8 mouse cellular contexts compared by ENCODE assay signal in genomic region chr2:151037876-151038552, GRCm38 (mm10). TPM values are rescaled to one million over a fixed set of nuclear protein-coding genes. Genes with fewer than 3 reads are reported as not detected.
DNase-seq lines count a peak whose midpoint lies in the region; TF ChIP-seq lines count a peak whose summit lies in the region.

No protein-coding gene starts in this region.

- intact Hi-C loops in gastrocnemius, adult 2 months (cut with DNase I), result loop anchor here (2.0 kb wide), 1 partner anchor 127 kb away; no protein-coding TSS in a partner anchor

- peaks cover 5% of the 10 kb centered on the region; the same call in 1 of the 2 replicates for H3K4me1 ChIP-seq in cerebellum, adult 2 months (ENCODE audit: control insufficient read depth, insufficient read depth, low read length)
- H3K4me1 ChIP-seq in hindbrain, embryonic 10.5 days (replicated peaks), result peaks cover 21% of the 10 kb centered on the region

- peak overlapping the region; percentile 91 for H3K4me3 ChIP-seq in gastrocnemius, adult 2 months
- H3K4me3 ChIP-seq in C2C12 (ENCODE audit: insufficient read depth, poor library complexity, severe bottlenecking), result peak overlapping the region; percentile 77
- peak overlapping the region; percentile 81 for H3K4me3 ChIP-seq in cerebellum, adult 2 months (replicated peaks; ENCODE audit: insufficient read depth, low read depth, low read length)
- peak overlapping the region; percentile 92 for H3K4me3 ChIP-seq in hindbrain, embryonic 10.5 days
- H3K4me3 ChIP-seq in macrophage (ENCODE audit: inconsistent target), result peak overlapping the region; percentile 65

- TF ChIP-seq POLR2A in cerebellum, adult 2 months (IDR thresholded peaks at IDR 0.05; ENCODE audit: borderline replicate concordance, insufficient read depth, low read length), result no peak

- H3K27me3 ChIP-seq in C2C12 (ENCODE audit: control insufficient read depth, insufficient read depth, insufficient read length), result no peaks in the 10 kb centered on the region
- no peaks in the 10 kb centered on the region for H3K27me3 ChIP-seq in cerebellum, adult 2 months (ENCODE audit: control insufficient read depth, insufficient read depth, low read length)
- no peaks in the 10 kb centered on the region for H3K27me3 ChIP-seq in hindbrain, embryonic 10.5 days (ENCODE audit: insufficient read depth, poor library complexity, severe bottlenecking)

- TF ChIP-seq CTCF in gastrocnemius, adult 2 months (IDR thresholded peaks at IDR 0.05), result no peak
- no peak for TF ChIP-seq CTCF in C2C12 (IDR thresholded peaks at IDR 0.05; ENCODE audit: control insufficient read depth, insufficient read depth, insufficient read length)
- no peak for TF ChIP-seq CTCF in cerebellum, adult 2 months (IDR thresholded peaks at IDR 0.05; ENCODE audit: borderline replicate concordance, insufficient read depth, low read depth, low read length)

- H3ac ChIP-seq in C2C12 (ENCODE audit: control insufficient read depth, insufficient read length, low read depth), result peak overlapping the region; percentile 79

- no peaks in the 10 kb centered on the region for H3K36me3 ChIP-seq in C2C12 (ENCODE audit: control insufficient read depth, insufficient read depth)
- H3K36me3 ChIP-seq in hindbrain, embryonic 10.5 days, result peaks cover 12% of the 10 kb centered on the region; the same call in 1 of the 2 replicates
- H3K36me3 ChIP-seq in macrophage (ENCODE audit: inconsistent target), result no peaks in the 10 kb centered on the region

- peaks cover 39% of the 10 kb centered on the region for H3K79me3 ChIP-seq in C2C12 (ENCODE audit: low read depth)

- H3K9me3 ChIP-seq in hindbrain, embryonic 10.5 days, result no peaks in the 10 kb centered on the region

- no peak for DNase-seq in gastrocnemius, adult 2 months
- no peak for DNase-seq in gastrocnemius, postnatal 10 days
- DNase-seq in cerebellum, adult 2 months, result peak; percentile 26 to 42
- DNase-seq in hindbrain, embryonic 10.5 days (ENCODE audit: low spot score), result peak; percentile 6
- DNase-seq in spleen, postnatal 4 days (ENCODE audit: low spot score in 2 of 2), result peak; percentile 51 to 73
- no peak for DNase-seq in urinary bladder, adult 18-20 months (ENCODE audit: low spot score in 2 of 2)

- H3K79me2 ChIP-seq in C2C12 (ENCODE audit: control insufficient read depth, insufficient read depth) (peaks cover 60% of the 10 kb centered on the region), macrophage (ENCODE audit: inconsistent target) (peaks cover 59% of the 10 kb centered on the region)

- WGBS in cerebellum, adult 2 months, result 23% methylated on average over 18 of the region's 18 CpGs
- 75% methylated on average over 18 of the region's 18 CpGs for WGBS in hindbrain, embryonic 10.5 days
- 49% methylated on average over 18 of the region's 18 CpGs for WGBS in macrophage (ENCODE audit: missing documents)

- peak overlapping the region; percentile 87 for H3K27ac ChIP-seq in gastrocnemius, adult 2 months
- H3K27ac ChIP-seq in cerebellum, adult 2 months (ENCODE audit: insufficient read depth, low read length), result no peak overlapping the region
- H3K27ac ChIP-seq in hindbrain, embryonic 10.5 days, result peak overlapping the region; percentile 97
- H3K27ac ChIP-seq in macrophage, result no peak overlapping the region

TF ChIP-seq in C2C12, 6 proteins besides CTCF, POLR2A, EP300 and RAD21:
- TF ChIP-seq USF1 (IDR thresholded peaks at IDR 0.05; ENCODE audit: low read depth), result no peak
- TF ChIP-seq MYOG (IDR thresholded peaks at IDR 0.05; ENCODE audit: control insufficient read depth, extremely low read depth, insufficient read length), result no peak
- no peak for TF ChIP-seq MYOD1 (IDR thresholded peaks at IDR 0.05; ENCODE audit: control insufficient read depth, insufficient read length, low read depth)
- no peak for TF ChIP-seq MAX (IDR thresholded peaks at IDR 0.05)
- TF ChIP-seq CEBPB (IDR thresholded peaks at IDR 0.05; ENCODE audit: low read depth), result no peak
- no peak for TF ChIP-seq FOSL1 (IDR thresholded peaks at IDR 0.05; ENCODE audit: insufficient read depth, low read length, poor library complexity, severe bottlenecking)

RNA-seq across cellular contexts. Expression of gene Ninl, which starts 1.2 kb away (rescaled TPM):
- under 1 TPM; 0.50 to 0.51 TPM for total RNA-seq in gastrocnemius, adult 2 months (2021)
- 1 to 10 TPM in 1 of 2 experiments, under 1 TPM in 1; 0.99 to 1.4 TPM for total RNA-seq in gastrocnemius, postnatal 10 days (2021)
- polyA plus RNA-seq in C2C12 (2012; fragmentation: generic; extraction: Trizol) (4.5 TPM), macrophage (2018) (0.66 to 1.2 TPM (median 0.89 TPM) in 3 replicates)
- 4.7 and 5.9 TPM in 2 replicates for polyA plus RNA-seq in cerebellum, adult 2 months (2012; rRNA removed)
- 11.8 and 19.5 TPM in 2 replicates for polyA plus RNA-seq in hindbrain, embryonic 10.5 days (2016; fragmentation: Nextera tagmentation; extraction: Ambion mirVana)
- 10 to 100 TPM in 1 of 26 experiments, 1 to 10 TPM in 25; 1.0 to 10.1 (median 4.1) TPM for total RNA-seq in macrophage (2018; cell fraction: chromatin; rRNA removed)
- 1 to 10 TPM in 3 of 26 experiments, under 1 TPM in 23; 0.27 to 1.4 (median 0.68) TPM for total RNA-seq in macrophage (2018; cell fraction: cytosol; rRNA removed)
- total RNA-seq in macrophage (2018; cell fraction: nucleus; rRNA removed), result 1 to 10 TPM in 21 of 26 experiments, under 1 TPM in 5; 0.60 to 4.2 (median 1.7) TPM

RNA-seq across cellular contexts. Expression of gene Nanp, which starts 1.2 kb away (rescaled TPM):
- 1 to 10 TPM; 2.6 to 3.8 TPM for total RNA-seq in gastrocnemius, adult 2 months (2021)
- total RNA-seq in gastrocnemius, postnatal 10 days (2021), result 1 to 10 TPM; 5.6 to 7.6 TPM
- polyA plus RNA-seq in C2C12 (2012; fragmentation: generic; extraction: Trizol), result 7.2 TPM
- 16.3 and 16.9 TPM in 2 replicates for polyA plus RNA-seq in cerebellum, adult 2 months (2012; rRNA removed)
- 47.0 and 53.0 TPM in 2 replicates for polyA plus RNA-seq in hindbrain, embryonic 10.5 days (2016; fragmentation: Nextera tagmentation; extraction: Ambion mirVana)
- 10 to 100 TPM in 2 of 26 experiments, 1 to 10 TPM in 18, not detected in 6; 1.3 to 12.0 (median 4.1) TPM for total RNA-seq in macrophage (2018; cell fraction: chromatin; rRNA removed)
- total RNA-seq in macrophage (2018; cell fraction: cytosol; rRNA removed), result 10 to 100 TPM in 9 of 26 experiments, 1 to 10 TPM in 17; 2.6 to 12.4 (median 8.2) TPM
- 10 to 100 TPM in 6 of 26 experiments, 1 to 10 TPM in 19, not detected in 1; 1.1 to 13.6 (median 3.5) TPM for total RNA-seq in macrophage (2018; cell fraction: nucleus; rRNA removed)
- 11.5 to 13.8 TPM (median 13.1 TPM) in 3 replicates for polyA plus RNA-seq in macrophage (2018)

RNA-seq across cellular contexts. Expression of gene Gm14151, which starts 54.1 kb away (rescaled TPM):
- not detected for total RNA-seq in gastrocnemius, adult 2 months (2021)
- not detected for total RNA-seq in gastrocnemius, postnatal 10 days (2021)
- polyA plus RNA-seq in C2C12 (2012; fragmentation: generic; extraction: Trizol) (not detected), macrophage (2018) (not detected in 3 replicates)
- not detected in 2 replicates for polyA plus RNA-seq in cerebellum, adult 2 months (2012; rRNA removed)
- polyA plus RNA-seq in hindbrain, embryonic 10.5 days (2016; fragmentation: Nextera tagmentation; extraction: Ambion mirVana), result not detected in 2 replicates
- total RNA-seq in macrophage (2018; cell fraction: chromatin; rRNA removed), result not detected
- not detected for total RNA-seq in macrophage (2018; cell fraction: cytosol; rRNA removed)
- total RNA-seq in macrophage (2018; cell fraction: nucleus; rRNA removed), result not detected

Comparison
In these comparisons a context has a peak if more than half of its experiments do, and no peak if none do; other contexts are left out.
1. DNase-seq: peak in cerebellum, adult 2 months (2 of 2), hindbrain, embryonic 10.5 days (single experiment) and spleen, postnatal 4 days (2 of 2); none in gastrocnemius, adult 2 months (single experiment), gastrocnemius, postnatal 10 days (single experiment) and urinary bladder, adult 18-20 months (0 of 2).
2. H3K27ac ChIP-seq: peak in gastrocnemius, adult 2 months (single experiment) and hindbrain, embryonic 10.5 days (single experiment); none in cerebellum, adult 2 months (single experiment) and macrophage (single experiment).
3. Peak in every context shown above with its lines, with median percentiles within 50 percentile points of each other: H3K4me3 ChIP-seq.